Mouse (Mus musculus) gastrocnemius, adult 2 months (tissue): ENCODE results near the gene Gm20388. TPM values are rescaled to one million over a fixed set of nuclear protein-coding genes. Genes with fewer than 3 reads are reported as not detected.

Experiments used
- DNase-seq: peaks from one replicate; pipeline ENCODE4 v3.0.0; 2022
- H3K27ac ChIP-seq: fragments of 200-600 bp; 2 replicates; pipeline ENCODE4 v1.8.1; 2022; ENCODE audit warnings: mild to moderate bottlenecking
- H3K4me3 ChIP-seq: fragments of 200-600 bp; 2 replicates; pipeline ENCODE4 v1.8.1; 2022; ENCODE audit warnings: mild to moderate bottlenecking, moderate library complexity
- CTCF ChIP-seq: fragments of 200-600 bp; IDR thresholded peaks from 2 replicates; pipeline ENCODE4 v1.8.1; 2022; ENCODE audit warnings: antibody characterized with exemption, mild to moderate bottlenecking, moderate library complexity
- intact Hi-C: fragments of 180-260 bp; cut with DNase I; formaldehyde crosslinking; loops from one replicate; pipeline ENCODE4 v1.15.1; 2025
- total RNA-seq, 2 experiments: library from RNA; stranded (reverse); gene quantifications; 2 replicates each; pipeline ENCODE4 v1.2.3; 2021

Gene Gm20388
- total RNA-seq, 2 experiments from 2014 or later: 6.1 to 15.0 TPM

- intact Hi-C loops: no loop called here
- Histone ChIP-seq H3K4me3 (no peak overlapping the region), H3K27ac (no peak overlapping the region)
- no peak for TF ChIP-seq CTCF
- DNase-seq: no peak
These were observed 2002.7 kb downstream of the Gm20388 start for GRCm38 (mm10) chr8:121913378-121913777.

GRCm38 (mm10) chr8:121919158-121919557 is 2008.5 kb downstream of the Gm20388 start:
- no peak overlapping the region for H3K27ac ChIP-seq
- intact Hi-C loops: no loop called here
- H3K4me3 ChIP-seq: no peak overlapping the region
- TF ChIP-seq CTCF: no peak
- no peak for DNase-seq

GRCm38 (mm10) chr8:121919731-121920130 is 2009.1 kb downstream of the Gm20388 start:
- TF ChIP-seq CTCF: no peak
- H3K27ac ChIP-seq: no peak overlapping the region
- no peak overlapping the region for H3K4me3 ChIP-seq
- intact Hi-C loops: loop anchor here (10.0 kb wide), 1 partner anchor 225 kb away; no protein-coding TSS in a partner anchor
- peak; percentile 63 for DNase-seq

- Histone ChIP-seq H3K27ac (peak overlapping the region; percentile 54), H3K4me3 (no peak overlapping the region)
- TF ChIP-seq CTCF: no peak
- intact Hi-C loops: loop anchor here (10.0 kb wide), 1 partner anchor 227 kb away; no protein-coding TSS in a partner anchor
- no peak for DNase-seq
These were observed 2010.9 kb downstream of the Gm20388 start for GRCm38 (mm10) chr8:121921582-121921981.

DNA sequence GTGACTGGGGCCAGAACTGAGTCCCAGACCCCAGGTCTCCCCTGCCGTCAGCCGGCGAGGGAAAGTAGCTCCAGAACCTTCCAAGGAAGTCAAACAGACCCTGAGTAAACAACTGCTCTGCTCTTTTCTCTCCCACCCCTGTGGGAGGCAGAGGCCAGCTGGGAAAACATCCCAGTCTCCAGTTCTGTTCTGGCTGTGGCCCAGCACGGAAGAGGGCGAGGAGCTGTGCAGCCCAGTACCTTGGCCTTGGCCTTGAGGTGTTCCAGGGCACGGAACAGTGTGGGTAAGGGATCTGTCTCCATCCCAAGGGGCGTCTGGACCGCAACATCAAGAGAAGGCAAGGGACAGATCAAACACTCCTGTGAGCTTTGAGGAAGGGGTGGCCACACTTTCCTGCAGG is 2011.5 kb downstream of the Gm20388 start:
- Histone ChIP-seq H3K4me3 (no peak overlapping the region), H3K27ac (peak overlapping the region; percentile 54)
- no peak for TF ChIP-seq CTCF
- intact Hi-C loops: loop anchor here (10.0 kb wide), 1 partner anchor 227 kb away; no protein-coding TSS in a partner anchor
- peak; percentile 67 for DNase-seq

DNA sequence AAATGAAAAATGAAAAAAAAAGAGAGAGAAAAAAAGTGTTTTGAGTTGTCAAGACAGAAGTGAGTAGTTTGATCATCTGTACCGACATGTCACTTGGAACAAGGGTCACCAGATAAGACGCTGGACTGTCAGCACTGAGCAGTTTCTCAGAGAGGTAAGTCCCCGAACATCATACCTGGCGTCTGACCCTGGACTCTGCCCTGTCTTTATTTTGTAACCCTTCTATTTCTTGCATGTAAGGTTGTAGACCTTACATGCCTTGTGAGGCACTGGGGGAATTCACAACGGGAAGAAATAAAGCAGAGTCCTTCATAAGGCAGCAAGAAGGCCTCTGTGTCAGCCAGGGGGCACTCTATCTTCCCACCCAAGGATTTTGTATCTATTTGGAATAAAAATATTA is 2014.0 kb downstream of the Gm20388 start:
- intact Hi-C loops: loop anchor here (1.0 to 10.0 kb wide), 2 partner anchors 74 to 230 kb away; no protein-coding TSS in a partner anchor
- Histone ChIP-seq H3K4me3 (no peak overlapping the region), H3K27ac (no peak overlapping the region)
- no peak for TF ChIP-seq CTCF
- no peak for DNase-seq

DNA sequence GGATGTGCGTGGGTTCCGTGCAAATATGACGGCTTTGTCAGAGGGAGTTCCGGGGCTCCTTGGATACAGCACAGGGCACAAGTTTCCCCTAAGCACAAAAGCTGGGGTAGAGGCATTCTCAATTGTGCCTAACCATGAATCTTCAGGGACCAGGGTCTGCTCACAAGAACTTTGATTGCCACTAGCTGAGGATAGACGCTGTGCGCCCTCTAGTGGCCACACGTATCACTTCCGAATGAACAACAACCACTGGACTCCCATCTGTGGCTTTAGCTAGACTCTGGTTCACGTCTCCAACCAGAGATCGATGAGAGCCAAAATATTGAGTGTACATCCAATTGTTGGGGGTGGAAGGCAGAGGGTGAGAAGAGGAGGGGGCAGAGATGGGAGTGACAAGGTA is 2015.0 kb downstream of the Gm20388 start:
- H3K27ac ChIP-seq: no peak overlapping the region
- peak; percentile 93 for TF ChIP-seq CTCF
- intact Hi-C loops: loop anchor here (1.0 to 10.0 kb wide), 2 partner anchors 75 to 231 kb away; no protein-coding TSS in a partner anchor
- no peak overlapping the region for H3K4me3 ChIP-seq
- peak; percentile 82 for DNase-seq

- intact Hi-C loops: loop anchor here (10.0 kb wide), 1 partner anchor 231 kb away; no protein-coding TSS in a partner anchor
These were observed 2015.6 kb downstream of the Gm20388 start for GRCm38 (mm10) chr8:121926266-121926665.

GRCm38 (mm10) chr8:121927316-121927715 is 2016.7 kb downstream of the Gm20388 start:
- Histone ChIP-seq H3K27ac (no peak overlapping the region), H3K4me3 (no peak overlapping the region)
- intact Hi-C loops: loop anchor here (10.0 kb wide), 1 partner anchor 233 kb away; no protein-coding TSS in a partner anchor
- peak; percentile 74 for DNase-seq
- TF ChIP-seq CTCF: peak; percentile 72

More at GRCm38 (mm10) chr8:121926266-121926665, 2015.6 kb downstream of the Gm20388 start:
- TF ChIP-seq CTCF: no peak
- H3K4me3 ChIP-seq: no peak overlapping the region
- DNase-seq: no peak
- H3K27ac ChIP-seq: no peak overlapping the region

DNA sequence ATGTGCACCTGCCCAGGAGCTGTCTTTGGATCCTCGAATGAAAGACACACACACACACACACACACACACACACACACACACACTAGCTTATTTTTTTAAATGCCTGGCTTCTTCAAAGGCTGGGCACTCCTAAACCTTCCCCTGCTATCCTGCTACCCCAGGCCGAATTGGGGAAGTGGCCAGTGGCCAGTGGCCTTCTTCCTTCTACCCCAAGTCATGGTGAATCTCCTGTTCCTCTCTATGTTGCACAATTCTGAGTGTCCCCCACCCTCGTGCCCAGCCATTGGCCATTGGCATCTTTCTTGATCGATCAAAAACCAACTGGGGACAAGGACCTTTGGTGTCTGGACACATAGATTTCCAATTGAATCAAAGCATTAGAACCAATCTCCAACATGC is 2019.4 kb downstream of the Gm20388 start:
- DNase-seq: no peak
- intact Hi-C loops: no loop called here
- TF ChIP-seq CTCF: no peak
- Histone ChIP-seq H3K27ac (no peak overlapping the region), H3K4me3 (no peak overlapping the region)

- no peak overlapping the region for H3K4me3 ChIP-seq
- no peak for DNase-seq
- TF ChIP-seq CTCF: no peak
- intact Hi-C loops: no loop called here
- no peak overlapping the region for H3K27ac ChIP-seq
These were observed 2020.9 kb downstream of the Gm20388 start for GRCm38 (mm10) chr8:121931571-121931970.

DNA sequence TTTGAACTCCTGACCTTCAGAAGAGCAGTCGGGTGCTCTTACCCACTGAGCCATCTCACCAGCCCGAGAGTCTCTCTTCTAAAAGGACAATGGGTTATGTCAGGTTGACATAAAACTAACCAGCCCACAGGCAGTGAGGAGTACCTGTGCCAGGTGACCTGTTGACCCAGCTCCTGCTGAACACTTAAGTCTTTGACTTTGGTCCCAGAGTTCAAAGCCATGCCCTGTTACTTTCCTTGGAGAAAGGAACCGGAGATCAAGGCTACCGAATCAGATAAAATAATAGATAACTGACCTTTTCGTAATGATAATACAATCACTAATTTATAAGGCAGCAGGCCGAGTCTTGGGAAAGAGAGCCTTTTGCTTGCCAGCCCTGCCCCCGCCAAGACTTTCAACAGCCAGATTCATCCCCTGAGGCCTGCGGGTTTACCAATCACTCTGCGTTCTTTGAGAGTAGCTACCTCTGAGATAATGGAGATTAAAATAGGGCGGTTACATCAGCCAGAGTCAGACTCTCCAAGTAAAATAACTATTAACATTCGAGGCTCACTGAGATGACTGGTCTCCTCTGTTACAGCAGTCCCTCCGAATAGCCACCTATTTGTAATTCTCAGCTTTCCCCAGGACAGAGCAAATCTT is 2021.5 kb downstream of the Gm20388 start:
- H3K4me3 ChIP-seq: no peak overlapping the region
- peak overlapping the region; percentile 78 for H3K27ac ChIP-seq
- no peak for TF ChIP-seq CTCF
- DNase-seq: peak; percentile 76
- intact Hi-C loops: no loop called here

DNA sequence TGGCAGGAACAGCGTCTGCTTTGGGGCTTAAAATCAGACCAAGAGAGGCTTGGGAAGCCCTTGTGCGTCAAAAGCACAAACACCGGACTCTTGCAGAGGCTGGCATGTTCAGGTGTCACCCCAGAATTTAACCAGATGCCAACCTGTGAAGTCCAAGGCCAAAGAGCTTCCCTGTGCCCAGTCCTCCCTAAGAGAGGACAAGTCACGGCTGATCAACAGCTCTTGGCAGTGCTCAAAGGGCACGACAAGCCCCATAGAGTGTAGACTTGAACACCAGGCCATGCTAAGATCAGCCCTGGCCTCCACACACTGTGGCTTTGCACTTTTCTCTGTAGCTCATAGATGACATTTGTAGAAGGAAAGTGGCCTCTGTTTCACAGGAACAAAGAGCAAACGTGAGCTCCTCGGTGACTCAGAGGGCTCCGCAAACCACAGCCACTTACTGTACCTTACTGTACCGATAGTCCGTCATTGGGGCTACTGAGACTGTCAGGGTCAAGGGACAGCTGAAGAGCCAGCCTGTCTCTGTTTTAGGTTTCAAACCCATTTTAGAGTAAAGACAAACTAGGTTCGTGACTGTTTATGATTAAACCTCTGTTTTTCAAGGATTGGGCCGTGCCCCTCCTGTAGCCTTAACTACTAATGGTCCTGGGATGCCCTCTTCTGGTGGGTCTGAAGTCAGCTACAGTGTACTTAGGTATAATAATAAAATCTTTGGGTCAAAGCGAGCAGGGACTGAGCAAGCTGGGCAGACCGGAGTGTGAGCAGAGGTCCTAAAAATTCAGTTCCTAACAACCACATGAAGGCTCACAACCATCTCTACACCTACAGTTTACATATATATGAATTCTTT is 2022.3 kb downstream of the Gm20388 start:
- peak overlapping the region; percentile 78 for H3K27ac ChIP-seq
- intact Hi-C loops: no loop called here
- peak; percentile 13; the same call in 1 of the 2 replicates for TF ChIP-seq CTCF
- no peak overlapping the region for H3K4me3 ChIP-seq
- no peak for DNase-seq
